Mouse (Mus musculus): ENCODE data around the gene Diras1.
"Not testable (repeated sequence)": the region's sequence is repeated elsewhere in the genome, so short reads cannot be mapped to it uniquely, and the experiment has no call there.

Gene Diras1

DNA sequence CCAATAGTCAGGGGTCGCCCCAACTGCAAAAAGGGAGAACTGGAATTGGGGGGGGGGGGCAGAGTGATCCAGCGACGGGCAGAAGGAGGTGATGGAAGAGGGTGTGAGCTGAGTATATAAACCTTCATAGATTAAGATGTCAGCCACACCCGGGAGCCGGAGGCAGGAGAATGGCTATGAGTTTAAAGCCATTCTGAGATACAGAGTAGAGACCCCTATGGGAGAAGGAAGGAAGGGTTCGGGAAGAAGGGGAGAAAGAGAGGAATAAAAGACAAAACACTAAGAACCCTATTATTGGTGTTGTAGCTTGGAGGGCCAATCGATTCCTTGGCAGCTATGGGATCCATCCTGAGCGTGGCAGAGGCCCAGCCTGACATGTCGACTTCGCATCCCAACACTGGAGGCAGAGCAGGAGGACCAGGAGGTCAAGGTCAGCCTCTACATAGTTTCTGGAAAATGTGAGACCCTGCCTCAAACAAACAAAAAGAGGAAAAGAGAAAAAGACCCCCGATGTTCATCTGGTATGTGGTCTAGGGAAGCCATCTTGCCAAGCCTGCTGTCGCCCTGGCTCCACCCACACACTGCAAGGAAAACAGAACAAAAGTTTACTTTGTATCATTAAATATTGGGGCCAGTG lies at the start of gene Diras1:
Gene Diras1 (minus strand): TSS at position 24 of the 637 bp plus-strand sequence.
- no peak for DNase-seq

DNA sequence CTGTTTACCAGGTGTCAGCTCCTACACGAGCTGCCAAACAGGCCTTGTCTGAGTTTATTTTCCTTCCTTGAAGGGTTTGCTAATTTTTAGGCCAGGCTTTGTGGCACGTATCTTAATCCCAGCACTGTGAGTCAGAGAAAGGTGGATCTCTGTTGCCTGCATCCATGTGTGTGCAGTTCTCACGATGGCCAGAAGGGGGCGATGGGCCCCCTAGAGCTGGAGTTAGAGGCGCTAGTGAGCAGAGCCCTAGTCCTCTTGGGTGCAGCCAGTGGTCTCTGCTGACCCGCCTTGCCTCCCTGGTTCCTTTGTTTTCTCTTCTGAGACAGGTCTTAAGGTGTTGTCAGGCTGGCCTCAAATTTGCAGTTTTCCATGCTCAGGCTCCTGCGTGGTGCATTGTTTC lies 48.0 kb upstream of the Diras1 start:
- DNase-seq, result no peak

DNA sequence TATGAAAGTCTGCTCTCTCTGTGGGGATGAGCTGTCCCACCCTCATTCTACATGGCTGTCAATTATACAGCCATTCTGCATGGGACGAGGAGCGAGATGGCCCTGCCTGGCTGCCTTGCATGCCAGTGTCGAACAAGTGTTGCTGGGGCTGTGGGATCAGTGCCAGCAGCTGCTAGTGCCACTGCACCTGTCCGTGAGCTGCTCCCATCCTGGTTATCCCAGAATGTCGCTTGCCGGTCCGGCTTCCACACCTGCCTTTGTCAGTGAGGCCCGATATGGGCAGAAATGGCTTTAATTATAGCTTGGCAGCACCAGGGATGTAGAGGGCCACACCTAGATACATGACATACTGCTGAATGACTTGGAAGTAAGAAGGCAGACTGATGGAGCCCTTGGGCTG lies 46.8 kb upstream of the Diras1 start:
- DNase-seq, result no peak

DNA sequence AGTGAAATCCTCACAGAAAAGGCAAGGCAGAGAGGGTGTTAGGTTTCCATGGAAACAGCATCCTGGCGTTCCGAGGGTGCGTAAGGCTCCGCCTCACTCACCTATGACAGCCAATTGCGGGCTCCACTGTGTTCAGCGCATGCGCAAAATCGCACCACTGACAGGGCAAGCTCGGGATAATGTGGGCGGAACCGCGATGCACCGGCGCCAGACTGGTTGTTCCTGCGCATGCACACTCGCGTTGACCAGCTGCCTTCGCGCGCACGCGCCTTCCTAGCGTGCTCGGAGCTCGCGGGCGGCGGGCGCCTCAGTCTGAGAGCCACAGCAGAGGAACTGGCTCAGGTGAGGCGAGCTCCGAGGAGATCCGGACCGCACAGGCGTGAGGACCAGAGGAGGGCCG lies 44.4 kb upstream of the Diras1 start, which contains the start of gene Thop1:
Gene Thop1 (plus strand): TSS at position 200 of the 400 bp plus-strand sequence.
- peak; percentile 97 for DNase-seq

DNA sequence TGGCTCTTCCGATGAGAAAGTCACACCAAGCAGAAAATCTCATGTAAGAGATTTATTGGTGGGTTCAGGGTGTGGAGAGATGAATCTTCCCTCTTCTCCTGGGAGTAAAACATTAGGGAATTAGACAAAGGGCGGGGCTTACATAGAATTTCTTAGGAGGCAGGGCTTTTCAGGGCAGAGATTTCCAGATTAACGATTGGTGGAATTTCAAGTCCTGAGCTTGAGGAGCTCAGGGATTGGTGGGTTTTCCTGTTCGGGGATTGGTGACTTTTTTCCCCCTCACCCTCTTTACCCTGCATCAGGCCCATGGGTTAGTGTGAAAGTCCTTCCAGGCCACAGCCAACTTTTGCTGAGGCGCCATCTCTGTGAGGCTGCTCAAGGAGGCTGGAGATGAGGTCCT lies 43.2 kb upstream of the Diras1 start:
- DNase-seq, result no peak

DNA sequence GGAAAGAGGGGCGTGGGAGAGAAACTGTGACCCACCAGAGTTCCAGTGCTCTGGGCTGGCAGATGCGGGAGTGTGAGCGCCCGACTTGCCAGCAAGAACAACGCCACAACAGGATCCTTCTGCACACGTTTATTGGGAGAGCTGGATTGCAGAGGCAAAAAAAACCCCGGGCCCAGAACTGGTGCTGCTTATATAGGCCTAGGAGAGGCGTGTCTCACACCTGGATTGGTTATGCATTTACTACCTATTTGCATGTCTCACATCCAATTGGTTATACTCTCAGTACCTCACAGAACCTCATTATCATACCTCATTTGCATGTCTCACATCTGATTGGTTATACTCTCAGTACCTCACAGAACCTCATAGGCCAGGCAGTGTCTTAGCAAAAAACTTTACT lies 39.1 kb upstream of the Diras1 start:
- DNase-seq, result not testable (repeated sequence)

DNA sequence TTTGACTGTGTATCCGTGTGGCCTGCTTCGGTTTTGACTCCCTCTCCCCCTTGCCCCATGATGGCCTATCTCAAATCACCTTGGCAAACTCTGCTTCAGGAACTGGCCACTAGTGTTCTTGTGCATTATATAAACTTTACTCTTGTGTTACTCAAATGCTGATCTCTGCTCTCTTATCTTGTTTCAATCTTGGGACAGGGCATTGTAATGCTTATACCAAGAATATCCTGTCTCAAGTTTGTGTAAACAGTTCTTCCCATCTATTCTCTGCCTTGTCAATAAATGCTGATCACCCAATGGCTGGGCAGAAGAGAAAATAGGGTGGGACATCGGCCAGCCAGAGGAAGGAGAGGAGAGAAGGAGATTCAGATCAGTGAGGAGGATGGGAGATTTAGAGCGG lies 37.2 kb upstream of the Diras1 start:
- peak; percentile 22 for DNase-seq

DNA sequence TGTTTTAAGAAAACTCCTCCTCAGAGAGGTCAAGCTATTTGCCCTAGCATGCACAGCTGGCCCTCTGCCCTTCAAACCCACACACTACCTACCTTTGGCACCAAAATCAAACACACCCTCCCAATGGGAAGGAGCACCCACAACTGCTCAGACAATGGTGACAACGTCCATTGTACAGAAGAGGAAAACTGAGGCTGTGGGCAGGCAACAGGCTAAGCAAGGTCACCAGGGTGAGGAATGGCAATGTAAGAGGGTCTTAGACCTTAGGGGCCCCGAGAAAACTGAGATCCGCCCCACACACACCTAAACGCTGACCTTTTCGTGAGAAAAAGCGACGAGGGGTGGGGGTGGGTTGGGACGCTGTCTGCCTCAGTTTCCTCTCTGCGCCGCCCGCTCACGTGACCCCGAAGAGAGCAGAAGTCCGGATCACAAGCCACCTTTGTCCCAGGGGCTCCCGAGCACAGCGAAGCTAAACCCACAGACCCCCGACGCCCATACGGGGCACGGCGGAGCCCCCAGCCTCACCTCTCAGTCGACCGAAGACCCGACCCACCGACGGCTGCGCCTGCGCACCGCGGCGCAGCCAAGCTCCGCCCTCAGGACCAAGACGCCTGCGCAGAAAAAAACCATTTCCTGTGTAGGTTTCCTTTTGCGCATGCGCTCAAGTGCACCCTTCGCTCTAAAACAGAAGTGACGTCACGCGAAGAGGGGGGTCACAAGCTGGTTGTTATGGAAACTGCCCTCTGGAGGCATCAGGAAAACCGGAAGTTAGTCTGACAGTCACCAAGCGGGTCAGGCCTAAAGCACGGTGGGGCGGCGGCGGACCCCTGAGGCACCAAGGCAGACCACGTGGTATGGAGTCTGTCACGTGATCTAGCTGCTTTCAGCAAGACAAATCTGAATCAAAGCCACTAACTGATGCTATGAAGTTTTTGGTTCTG lies 34.4 kb upstream of the Diras1 start, which contains the start of gene Sgta:
Gene Sgta (minus strand): TSS at position 579 of the 941 bp plus-strand sequence.
- peak; percentile 100 for DNase-seq

DNA sequence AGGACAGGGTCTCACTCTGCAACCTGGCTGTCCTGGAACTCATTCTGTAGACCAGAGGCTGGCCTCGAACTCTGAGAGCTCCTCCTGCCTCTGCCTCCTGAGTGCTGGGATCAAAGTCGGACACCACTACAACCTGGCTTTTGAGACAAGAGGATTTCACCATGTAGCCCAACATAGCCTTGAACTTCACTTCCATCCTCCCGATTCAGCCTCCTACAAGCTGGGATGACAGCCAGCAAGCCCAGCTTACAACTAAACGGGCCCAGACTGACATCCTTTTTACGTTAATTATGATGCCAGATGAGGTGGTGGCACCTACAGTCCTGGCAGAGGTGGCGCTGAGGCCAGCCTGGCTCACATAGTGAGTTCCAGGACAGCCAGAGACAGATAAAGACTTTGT lies 33.4 kb upstream of the Diras1 start:
- no peak for DNase-seq

DNA sequence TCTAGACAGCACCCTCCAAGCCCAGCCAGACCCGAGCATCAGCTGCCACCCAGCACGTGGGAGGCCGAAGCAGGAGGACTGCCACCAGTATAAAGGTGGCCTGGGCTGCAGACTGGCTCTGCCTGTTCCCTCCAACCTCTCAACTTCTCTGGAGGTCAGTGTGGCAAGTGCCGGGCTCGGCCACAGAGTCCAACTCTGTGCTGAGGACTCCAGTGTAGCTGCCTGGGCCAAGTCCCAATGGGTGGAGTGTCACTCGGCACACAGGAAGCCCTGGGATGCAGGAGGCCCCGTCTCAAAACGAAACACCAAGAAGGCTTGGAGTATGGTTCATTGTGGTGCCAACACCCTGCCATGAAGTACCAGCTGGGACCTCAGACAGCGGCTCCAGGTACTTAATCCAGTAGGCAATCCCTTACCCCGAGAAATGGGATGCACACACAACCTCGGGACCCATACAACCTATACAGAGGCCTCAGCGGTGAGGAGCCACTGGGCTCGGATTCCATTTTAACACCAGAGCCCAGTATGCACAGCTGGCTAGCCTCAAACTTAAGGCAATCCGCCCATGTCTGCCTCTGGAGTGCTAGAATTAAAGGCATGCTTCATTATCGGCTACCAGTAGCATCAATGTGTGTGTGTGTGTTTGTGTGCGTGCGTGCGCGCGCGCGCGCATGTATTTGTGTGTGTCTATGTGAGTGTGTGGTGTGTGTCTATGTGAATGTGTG lies 32.1 kb upstream of the Diras1 start:
- no peak for DNase-seq

DNA sequence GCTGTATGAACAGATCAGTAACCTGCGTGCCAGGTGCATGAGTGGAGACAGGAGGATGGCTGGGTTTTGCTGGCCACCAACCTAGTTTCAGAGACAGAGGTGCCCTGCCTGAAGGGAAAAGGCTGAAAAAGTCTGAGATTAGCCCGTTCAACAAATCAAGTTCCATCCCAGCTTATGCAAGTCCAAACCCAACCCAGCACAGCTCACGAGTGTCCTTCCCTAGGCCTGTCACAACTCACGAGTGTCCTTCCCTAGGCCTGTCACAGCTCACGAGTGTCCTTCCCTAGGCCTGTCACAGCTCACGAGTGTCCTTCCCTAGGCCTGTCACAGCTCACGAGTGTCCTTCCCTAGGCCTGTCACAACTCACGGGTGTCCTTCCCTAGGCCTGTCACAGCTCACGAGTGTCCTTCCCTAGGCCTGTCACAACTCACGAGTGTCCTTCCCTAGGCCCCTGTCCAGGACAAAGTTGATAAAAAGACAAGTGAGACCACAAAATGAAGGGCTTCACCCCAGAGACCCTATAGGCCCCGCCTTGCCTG lies 30.4 kb upstream of the Diras1 start:
- not testable (repeated sequence) for DNase-seq

DNA sequence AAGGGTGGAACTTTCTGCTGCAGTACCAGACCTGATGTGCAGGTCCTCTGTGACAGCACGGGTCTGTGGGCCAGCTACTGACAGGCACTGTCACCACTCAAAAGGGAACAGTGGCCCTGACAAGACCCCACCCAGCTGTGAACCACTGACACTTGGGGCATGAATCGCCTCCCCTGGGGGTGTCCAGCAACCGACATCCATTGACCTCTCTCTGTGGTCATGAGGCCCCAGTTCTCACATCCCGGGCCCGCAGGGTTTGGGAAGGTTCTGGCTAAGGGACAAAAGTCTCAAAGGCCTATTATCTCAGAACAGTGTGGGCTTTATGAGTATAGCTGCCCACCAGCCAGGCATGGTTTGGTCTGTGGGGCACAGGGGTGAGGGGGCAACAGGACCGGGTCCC lies 29.7 kb upstream of the Diras1 start:
- DNase-seq, result no peak

DNA sequence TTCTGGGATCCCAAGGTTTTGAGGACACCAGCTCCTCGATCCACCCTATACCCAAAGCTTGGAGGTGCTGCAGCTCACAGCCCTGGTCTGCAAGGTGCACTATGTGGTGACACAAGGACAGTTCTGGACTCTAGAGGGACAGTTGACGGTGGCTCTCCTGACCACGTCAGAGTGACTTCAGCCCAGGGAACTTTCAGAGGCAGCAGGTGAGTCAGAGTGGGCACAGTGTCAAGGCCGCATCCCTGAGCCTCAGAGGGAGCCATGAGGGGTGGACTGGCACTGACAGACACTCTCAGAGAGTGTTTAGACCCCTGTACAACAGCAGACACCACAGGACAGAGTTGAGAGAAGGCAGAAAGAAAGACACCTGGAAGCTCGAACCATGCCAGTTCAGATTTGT lies 27.1 kb upstream of the Diras1 start:
- DNase-seq, result no peak

DNA sequence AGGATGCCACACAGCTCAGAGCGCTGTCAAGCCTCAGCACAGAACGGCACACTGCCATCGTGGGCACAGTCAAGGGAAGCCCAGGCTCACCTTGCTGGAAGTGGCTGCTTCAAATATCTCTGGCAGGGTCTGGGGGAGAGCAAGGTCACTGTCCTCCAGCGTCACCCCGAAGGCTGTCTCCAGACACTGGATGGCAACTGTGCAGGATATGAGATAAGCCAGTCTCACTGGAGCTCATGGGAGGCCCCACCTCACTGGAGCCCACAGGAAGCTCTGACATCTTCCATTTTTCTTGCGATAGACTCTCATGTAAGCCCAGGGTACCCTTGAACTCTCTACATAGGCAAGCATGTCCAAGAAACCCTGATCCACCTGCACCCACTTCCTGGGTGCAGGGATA lies 25.7 kb upstream of the Diras1 start:
- no peak for DNase-seq

DNA sequence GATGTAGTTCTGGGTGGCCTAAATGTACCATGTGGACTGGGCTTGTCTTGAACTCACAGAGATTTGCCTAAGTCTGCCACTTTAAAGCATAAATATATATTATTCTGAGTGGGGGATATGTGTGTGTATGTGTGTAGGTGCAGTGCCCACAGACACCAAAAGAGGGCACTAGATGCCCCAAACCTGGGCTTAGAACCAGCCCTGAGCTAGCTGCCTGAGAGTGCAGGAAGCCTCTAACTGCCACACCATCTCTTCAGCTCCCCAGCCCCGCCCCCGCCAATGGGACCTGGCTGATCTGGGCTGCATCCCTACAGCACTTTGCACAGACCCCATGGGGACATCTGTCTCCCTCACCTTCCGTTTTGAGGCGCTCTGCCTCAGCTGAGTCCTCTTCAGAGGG lies 25.2 kb upstream of the Diras1 start:
- peak; percentile 18 for DNase-seq

DNA sequence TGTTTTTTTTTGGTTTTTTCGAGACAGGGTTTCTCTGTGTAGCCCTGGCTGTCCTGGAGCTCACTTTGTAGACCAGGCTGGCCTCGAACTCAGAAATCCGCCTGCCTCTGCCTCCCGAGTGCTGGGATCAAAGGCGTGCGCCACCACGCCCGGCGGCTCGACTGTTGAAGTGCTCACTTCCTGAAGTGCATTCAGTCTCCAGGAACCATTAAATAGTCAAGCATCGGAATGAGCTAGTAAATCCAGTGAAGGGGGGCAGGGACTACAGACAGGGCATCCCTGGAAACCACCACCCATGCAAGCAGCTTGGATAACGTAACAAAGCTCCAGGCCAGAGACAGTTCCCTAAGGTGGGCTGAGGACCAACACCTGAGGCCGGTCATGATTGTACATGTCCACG lies 19.8 kb upstream of the Diras1 start:
- not testable (repeated sequence) for DNase-seq

DNA sequence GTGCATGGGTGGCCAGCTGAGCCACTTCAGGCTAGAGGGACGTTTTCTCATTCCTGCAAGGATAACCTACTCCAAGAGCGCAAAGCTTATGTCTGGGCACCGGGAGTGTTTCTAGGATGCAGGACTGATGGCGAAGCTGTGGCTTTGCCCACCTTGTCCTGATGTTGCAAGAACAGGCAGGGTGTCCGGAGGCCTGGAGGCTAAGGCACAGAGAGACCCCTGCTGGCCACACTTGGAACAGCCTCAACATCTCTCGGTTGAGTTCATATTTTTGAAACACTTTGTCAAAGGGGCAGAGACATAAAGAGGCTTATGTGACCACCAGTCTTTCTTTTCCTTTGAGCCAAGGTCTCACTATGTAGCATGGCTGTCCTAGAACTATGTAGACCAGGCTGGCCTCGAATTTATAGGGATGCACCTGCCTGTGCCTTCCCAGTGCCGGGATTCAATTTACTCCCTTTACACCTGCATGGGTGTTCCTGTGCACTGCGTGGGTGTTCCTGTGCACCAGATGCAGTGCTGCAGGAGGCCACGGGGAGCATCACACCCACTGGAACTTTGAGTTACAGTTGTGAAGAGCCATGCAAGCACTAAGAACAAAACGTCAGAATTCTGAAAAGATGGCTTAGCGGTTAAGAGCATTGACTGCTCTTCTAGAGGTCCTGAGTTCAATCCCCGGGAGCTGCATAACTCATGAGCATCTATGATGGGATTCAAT lies 16.2 kb upstream of the Diras1 start:
- peak; percentile 80 for DNase-seq

DNA sequence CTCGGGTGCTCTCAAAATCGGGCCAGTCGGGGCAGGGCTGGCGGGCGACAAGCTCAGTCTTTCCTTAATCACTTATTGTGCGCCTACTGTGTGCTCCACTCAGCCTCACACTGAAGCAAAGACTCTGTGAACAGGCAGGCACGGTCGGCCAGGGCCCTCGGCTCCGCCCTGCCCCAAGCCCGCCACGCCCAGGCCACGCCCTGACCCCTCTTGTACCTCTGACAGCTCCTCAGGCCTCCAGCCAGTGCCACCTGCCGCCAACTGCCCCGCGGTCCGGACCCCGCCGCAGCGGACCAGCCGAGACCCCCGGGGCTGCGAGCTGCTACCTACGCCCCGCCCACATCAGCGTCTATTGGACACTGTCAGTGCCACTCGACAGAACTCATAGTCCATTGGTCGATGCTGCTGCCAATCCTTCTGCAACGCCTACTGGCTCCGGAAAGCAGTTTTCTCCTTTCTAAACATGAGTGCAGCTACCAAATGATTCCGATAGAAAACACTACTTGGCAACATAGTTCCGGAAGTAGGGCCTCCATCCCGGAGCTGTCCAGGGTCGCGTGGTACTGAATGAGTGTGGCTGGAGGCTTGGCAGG lies 11.6 kb upstream of the Diras1 start, which contains the start of gene Slc39a3:
Gene Slc39a3 (minus strand): TSS at position 439 of the 593 bp plus-strand sequence.
- DNase-seq, result peak; percentile 99

DNA sequence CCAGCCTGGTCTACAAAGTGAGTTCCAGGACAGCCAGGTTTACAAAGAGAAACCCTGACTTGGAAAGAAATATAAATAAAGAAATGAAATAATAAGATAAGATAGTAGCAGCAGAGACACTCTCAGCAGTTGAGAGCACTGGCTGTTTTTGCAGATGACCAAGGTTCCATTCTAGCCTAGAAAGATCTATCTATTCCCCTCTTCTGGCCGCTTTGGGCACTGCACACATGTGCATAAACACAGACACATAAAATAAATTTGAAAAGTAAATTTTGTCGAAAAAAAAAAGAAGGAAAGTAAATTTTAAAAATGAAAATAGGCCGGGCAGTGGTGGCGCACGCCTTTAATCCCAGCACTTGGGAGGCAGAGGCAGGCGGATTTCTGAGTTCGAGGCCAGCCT lies 10.8 kb upstream of the Diras1 start:
- peak; percentile 22 for DNase-seq

DNA sequence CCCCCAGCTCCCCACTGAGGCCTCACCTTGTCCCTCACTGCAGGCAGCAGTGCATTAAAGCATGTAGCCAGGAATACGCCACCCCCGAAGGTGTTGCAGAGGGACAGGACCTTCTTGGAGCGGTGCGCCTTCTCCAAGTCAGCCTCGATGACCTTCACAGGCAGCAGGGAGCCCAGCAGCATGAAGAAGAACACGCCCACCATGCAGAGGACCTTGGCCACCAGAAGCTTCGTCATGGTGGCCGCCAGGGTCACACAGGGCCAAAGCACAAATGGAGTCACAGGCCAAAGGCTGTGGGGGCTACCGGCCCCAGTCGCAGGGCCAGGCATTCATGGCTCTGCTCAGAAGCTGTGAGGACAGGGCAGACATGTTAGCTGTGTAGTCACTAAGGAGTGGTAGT lies 8.1 kb upstream of the Diras1 start:
- no peak for DNase-seq

DNA sequence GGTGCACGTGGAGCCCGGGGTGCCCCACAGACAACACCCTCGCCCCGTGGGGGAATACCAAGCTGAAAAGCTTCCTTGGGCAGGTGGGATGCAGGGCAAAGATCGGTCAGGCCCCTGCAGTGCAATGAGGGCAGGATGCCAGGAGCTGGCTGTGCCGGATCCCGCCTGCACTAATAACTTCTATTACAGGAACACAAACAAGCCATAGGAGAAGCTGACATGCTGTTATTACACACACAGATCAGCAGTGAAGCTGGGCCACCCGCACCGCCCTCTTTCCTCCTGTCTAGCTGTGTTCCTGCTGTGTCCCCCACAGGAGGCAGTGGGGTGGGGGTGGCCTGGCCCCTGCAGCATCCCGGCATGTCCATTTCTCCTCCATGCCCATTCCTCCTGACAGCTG lies 3.6 kb upstream of the Diras1 start:
- no peak for DNase-seq

DNA sequence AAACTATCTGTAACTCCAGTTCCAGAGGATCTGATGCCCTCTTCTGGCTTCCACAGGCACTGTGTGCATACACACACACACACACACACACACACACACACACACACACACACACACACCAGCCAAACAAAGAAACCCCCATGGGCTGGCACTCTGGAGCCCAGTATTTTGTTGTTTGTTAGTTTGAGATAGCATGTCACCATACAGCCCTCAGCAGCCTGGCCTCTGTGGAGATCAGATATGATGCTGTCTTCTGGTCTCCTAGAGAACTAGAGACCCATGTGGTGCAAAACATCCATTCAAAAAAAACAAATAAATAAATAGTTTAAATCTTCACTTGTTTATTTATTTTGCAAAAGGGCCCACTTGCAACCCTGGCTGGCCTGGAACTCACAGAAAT lies 2.8 kb upstream of the Diras1 start:
- DNase-seq, result no peak
